Mouse (Mus musculus) liver, embryonic 11.5 days (tissue): Measurements from ENCODE around the gene Ankmy2. TPM values are rescaled to one million over a fixed set of nuclear protein-coding genes. Genes with fewer than 3 reads are reported as not detected.

Experiments used
- ATAC-seq: fragments of 200-750 bp; cut with Nextera tagmentation; replicated peaks from 2 replicates; pipeline ENCODE4 v1.8.0; 2017; ENCODE audit warnings: moderate number of reproducible peaks, mild to moderate bottlenecking, moderate TSS enrichment, moderate library complexity; ENCODE audit not compliant: low FRiP score
- DNase-seq: peaks from one replicate; pipeline ENCODE4 v3.0.0-alpha.2; 2017; ENCODE audit warnings: low spot score
- H3K27ac ChIP-seq: fragments of 300-500 bp; sonication (generic); 2 replicates; pipeline ENCODE4 v1.5.1; 2014; ENCODE audit warnings: mild to moderate bottlenecking, low read depth, low read length, control low read depth
- H3K27me3 ChIP-seq: fragments of 300-500 bp; sonication (generic); replicated peaks from 2 replicates; pipeline ENCODE4 v1.6.1; 2014; ENCODE audit warnings: low read length, mixed read lengths; ENCODE audit not compliant: control insufficient read depth, insufficient read depth
- H3K36me3 ChIP-seq: fragments of 300-500 bp; sonication (generic); 2 replicates; pipeline ENCODE4 v1.6.1; 2014; ENCODE audit warnings: mild to moderate bottlenecking, low read length, moderate library complexity, mixed read lengths; ENCODE audit not compliant: control insufficient read depth, insufficient read depth
- H3K4me1 ChIP-seq: fragments of 300-500 bp; sonication (generic); replicated peaks from 2 replicates; pipeline ENCODE4 v1.6.1; 2014; ENCODE audit warnings: low read length, mixed read lengths; ENCODE audit not compliant: control insufficient read depth, insufficient read depth
- H3K4me2 ChIP-seq: fragments of 300-500 bp; sonication (generic); 2 replicates; pipeline ENCODE4 v1.6.1; 2014; ENCODE audit warnings: mild to moderate bottlenecking, control low read depth, moderate library complexity
- H3K4me3 ChIP-seq: fragments of 300-500 bp; sonication (generic); 2 replicates; pipeline ENCODE4 v1.5.1; 2014; ENCODE audit warnings: low read depth, low read length, control low read depth
- H3K9ac ChIP-seq: fragments of 300-500 bp; sonication (generic); 2 replicates; pipeline ENCODE4 v1.6.1; 2014; ENCODE audit warnings: low read depth, low read length, control low read depth
- H3K9me3 ChIP-seq: fragments of 300-500 bp; sonication (generic); 2 replicates; pipeline ENCODE4 v1.6.1; 2016; ENCODE audit warnings: low read length, inconsistent platforms, mixed read lengths; ENCODE audit not compliant: control insufficient read depth
- WGBS: fragments of 180-500 bp; shearing (Covaris S2); extraction: QIAGEN DNeasy Blood & Tissue Kit; methylation state at CpG from one replicate; pipeline ENCODE4 v1.1.7; 2014; 5-methylcytosine and 5-hydroxymethylcytosine counted together
- polyA plus RNA-seq: library from polyadenylated mRNA; unstranded; fragments of >200 nt; fragmentation: Nextera tagmentation; extraction: Ambion mirVana; gene quantifications from 2 replicates; pipeline ENCODE4 v1.2.1, GENCODE M21; 2014

Ankmy2 gene
- polyA plus RNA-seq, 1 experiment from 2014 or later = 24.2 TPM

- Histone ChIP-seq H3K36me3 (no peaks in the 10 kb centered on the region), H3K27me3 (no peaks in the 10 kb centered on the region), H3K4me2 (no peak overlapping the region), H3K27ac (no peak overlapping the region), H3K9me3 (no peaks in the 10 kb centered on the region), H3K4me3 (no peak overlapping the region), H3K9ac (no peak overlapping the region), H3K4me1 (no peaks in the 10 kb centered on the region)
- WGBS = 83% methylated on average over 7 of the region's 7 CpGs
- no peak for ATAC-seq
- DNase-seq = no peak
Measured at GRCm38 (mm10) chr12:36207800-36208148, 50.9 kb downstream of the Ankmy2 start.

GRCm38 (mm10) chr12:36208456-36208855 is 51.5 kb downstream of the Ankmy2 start:
- Histone ChIP-seq H3K9me3 (no peaks in the 10 kb centered on the region), H3K4me3 (no peak overlapping the region), H3K27ac (no peak overlapping the region), H3K4me2 (no peak overlapping the region), H3K36me3 (no peaks in the 10 kb centered on the region), H3K27me3 (no peaks in the 10 kb centered on the region), H3K4me1 (no peaks in the 10 kb centered on the region), H3K9ac (no peak overlapping the region)
- no peak for ATAC-seq
- DNase-seq = no peak
- 74% methylated on average over 19 of the region's 19 CpGs for WGBS

GRCm38 (mm10) chr12:36210096-36210495 is 53.2 kb downstream of the Ankmy2 start:
- ATAC-seq = no peak
- Histone ChIP-seq H3K9ac (no peak overlapping the region), H3K4me1 (no peaks in the 10 kb centered on the region), H3K36me3 (no peaks in the 10 kb centered on the region), H3K27me3 (no peaks in the 10 kb centered on the region), H3K4me3 (no peak overlapping the region), H3K4me2 (no peak overlapping the region), H3K27ac (no peak overlapping the region), H3K9me3 (no peaks in the 10 kb centered on the region)
- WGBS = 81% methylated on average over 4 of the region's 4 CpGs
- no peak for DNase-seq

GRCm38 (mm10) chr12:36214389-36215148 is 57.7 kb downstream of the Ankmy2 start:
- no peak overlapping the region for H3K27ac ChIP-seq
- H3K4me2 ChIP-seq = no peak overlapping the region
- no peak overlapping the region for H3K9ac ChIP-seq
- H3K9me3 ChIP-seq = no peaks in the 10 kb centered on the region
- H3K36me3 ChIP-seq = no peaks in the 10 kb centered on the region
- H3K4me3 ChIP-seq = no peak overlapping the region
- 36% methylated on average over 8 of the region's 8 CpGs for WGBS
- no peaks in the 10 kb centered on the region for H3K4me1 ChIP-seq
- no peak for ATAC-seq
- H3K27me3 ChIP-seq = no peaks in the 10 kb centered on the region
- no peak for DNase-seq

GRCm38 (mm10) chr12:36215149-36215480 is 58.2 kb downstream of the Ankmy2 start:
- WGBS = 0% methylated on average over 1 of the region's 1 CpGs
- H3K4me2 ChIP-seq = no peak overlapping the region
- no peaks in the 10 kb centered on the region for H3K36me3 ChIP-seq
- H3K4me1 ChIP-seq = no peaks in the 10 kb centered on the region
- no peaks in the 10 kb centered on the region for H3K27me3 ChIP-seq
- no peak overlapping the region for H3K4me3 ChIP-seq
- DNase-seq (no peak), ATAC-seq (no peak)
- H3K27ac ChIP-seq = no peak overlapping the region
- H3K9ac ChIP-seq = no peak overlapping the region
- H3K9me3 ChIP-seq = no peaks in the 10 kb centered on the region

GRCm38 (mm10) chr12:36216230-36216629 is 59.3 kb downstream of the Ankmy2 start:
- Histone ChIP-seq H3K9me3 (no peaks in the 10 kb centered on the region), H3K9ac (no peak overlapping the region), H3K36me3 (no peaks in the 10 kb centered on the region), H3K27me3 (no peaks in the 10 kb centered on the region), H3K4me3 (no peak overlapping the region), H3K4me2 (no peak overlapping the region), H3K4me1 (no peaks in the 10 kb centered on the region), H3K27ac (no peak overlapping the region)
- WGBS = 65% methylated on average over 4 of the region's 4 CpGs
- DNase-seq = no peak
- ATAC-seq = no peak

- ATAC-seq (no peak), DNase-seq (no peak)
- Histone ChIP-seq H3K4me2 (no peak overlapping the region), H3K36me3 (no peaks in the 10 kb centered on the region), H3K9ac (no peak overlapping the region), H3K4me3 (no peak overlapping the region), H3K27ac (no peak overlapping the region), H3K9me3 (no peaks in the 10 kb centered on the region), H3K4me1 (no peaks in the 10 kb centered on the region), H3K27me3 (no peaks in the 10 kb centered on the region)
- 67% methylated on average over 10 of the region's 10 CpGs for WGBS
Measured at GRCm38 (mm10) chr12:36216905-36217304, 60.0 kb downstream of the Ankmy2 start.

GRCm38 (mm10) chr12:36224392-36224791 is 67.5 kb downstream of the Ankmy2 start:
- no peak for DNase-seq
- H3K4me3 ChIP-seq = no peak overlapping the region

GRCm38 (mm10) chr12:36231386-36231785 is 74.5 kb downstream of the Ankmy2 start:
- H3K27ac ChIP-seq = no peak overlapping the region
- H3K36me3 ChIP-seq = no peaks in the 10 kb centered on the region
- no peaks in the 10 kb centered on the region for H3K9me3 ChIP-seq
- 74% methylated on average over 2 of the region's 2 CpGs for WGBS
- H3K4me2 ChIP-seq = no peak overlapping the region
- no peak for ATAC-seq
- no peaks in the 10 kb centered on the region for H3K4me1 ChIP-seq
- no peak overlapping the region for H3K9ac ChIP-seq
- DNase-seq = no peak
- H3K4me3 ChIP-seq = no peak overlapping the region
- H3K27me3 ChIP-seq = no peaks in the 10 kb centered on the region

More at GRCm38 (mm10) chr12:36224392-36224791, 67.5 kb downstream of the Ankmy2 start:
- H3K36me3 ChIP-seq = no peaks in the 10 kb centered on the region
- H3K9me3 ChIP-seq = no peaks in the 10 kb centered on the region
- H3K4me1 ChIP-seq = no peaks in the 10 kb centered on the region
- H3K4me2 ChIP-seq = no peak overlapping the region
- H3K9ac ChIP-seq = no peak overlapping the region
- 63% methylated on average over 4 of the region's 4 CpGs for WGBS
- H3K27me3 ChIP-seq = no peaks in the 10 kb centered on the region
- no peak for ATAC-seq
- no peak overlapping the region for H3K27ac ChIP-seq
